Mouse (Mus musculus): ENCODE results near the gene Myrip. TPM values are rescaled to one million over a fixed set of nuclear protein-coding genes. Genes with fewer than 3 reads are reported as not detected.
A peak's percentile ranks its signal among the peaks of the same experiment; 100 is the strongest.

Gene Myrip
- polyA plus RNA-seq, 1 experiment from 2014 or later, result 0.07 TPM

DNA sequence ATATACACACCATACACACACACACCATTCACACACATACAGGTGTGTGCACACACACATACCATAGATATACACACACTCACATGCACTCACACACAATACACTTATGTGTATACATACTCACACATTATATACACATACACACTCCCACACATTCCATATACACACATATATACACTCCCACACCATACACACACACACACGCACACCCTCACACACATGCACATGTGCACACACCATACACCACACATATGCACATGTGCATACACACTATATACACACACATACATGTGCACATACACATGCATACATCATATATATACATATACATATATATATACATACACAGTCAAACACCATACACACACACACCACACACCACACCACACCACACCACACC, 169.1 kb downstream of the Myrip start:
- Histone ChIP-seq H3K36me3 (ENCODE audit: control insufficient read depth, insufficient read depth, low read length) (no peaks in the 10 kb centered on the region), H3K4me3 (ENCODE audit: low read depth, low read length) (no peak overlapping the region), H3K4me1 (ENCODE audit: control insufficient read depth, insufficient read depth, low read length) (no peaks in the 10 kb centered on the region), H3K9ac (ENCODE audit: low read length) (no peak overlapping the region), H3K27me3 (ENCODE audit: control insufficient read depth, insufficient read depth, low read length) (no peaks in the 10 kb centered on the region), H3K9me3 (ENCODE audit: control insufficient read depth, low read length) (no peaks in the 10 kb centered on the region), H3K27ac (replicated peaks; ENCODE audit: low read depth, low read length) (no peak overlapping the region), H3K4me2 (ENCODE audit: low read depth, severe bottlenecking) (no peak overlapping the region)
- WGBS, result 88% methylated on average over 1 of the region's 1 CpGs
- no peak for DNase-seq (ENCODE audit: low spot score)
- ATAC-seq (ENCODE audit: insufficient number of reproducible peaks, low FRiP score, low TSS enrichment, low read depth), result no peak

DNA sequence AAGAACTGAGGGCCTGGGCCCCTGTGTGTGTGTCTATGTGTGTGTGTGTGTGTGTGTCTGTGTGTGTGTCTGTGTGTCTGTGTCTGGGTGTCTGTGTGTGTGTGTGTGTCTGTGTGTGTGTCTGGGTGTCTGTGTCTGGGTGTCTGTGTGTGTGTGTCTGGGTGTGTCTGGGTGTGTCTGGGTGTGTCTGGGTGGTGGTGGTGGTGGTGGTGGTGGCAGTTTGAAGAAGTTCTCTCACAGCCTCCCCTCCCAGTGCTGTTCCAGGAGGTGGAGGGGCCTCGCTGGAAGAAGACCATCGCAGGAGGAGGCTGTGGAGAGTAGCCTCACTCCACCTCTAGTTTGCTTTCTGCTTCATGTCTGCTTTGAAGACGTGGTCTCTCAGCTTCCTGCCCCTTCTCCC, 180.3 kb downstream of the Myrip start:
- Histone ChIP-seq H3K9ac (ENCODE audit: low read length) (no peak overlapping the region), H3K4me1 (ENCODE audit: control insufficient read depth, insufficient read depth, low read length) (0 out of 2 replicates have a peak, but pooled peaks cover 7% of the 10 kb centered on the region), H3K4me3 (ENCODE audit: low read depth, low read length) (no peak overlapping the region), H3K9me3 (ENCODE audit: control insufficient read depth, low read length) (no peaks in the 10 kb centered on the region), H3K27ac (replicated peaks; ENCODE audit: low read depth, low read length) (no peak overlapping the region), H3K36me3 (ENCODE audit: control insufficient read depth, insufficient read depth, low read length) (no peaks in the 10 kb centered on the region), H3K4me2 (ENCODE audit: low read depth, severe bottlenecking) (no peak overlapping the region), H3K27me3 (ENCODE audit: control insufficient read depth, insufficient read depth, low read length) (no peaks in the 10 kb centered on the region)
- ATAC-seq (ENCODE audit: insufficient number of reproducible peaks, low FRiP score, low TSS enrichment, low read depth), result no peak
- 78% methylated on average over 3 of the region's 3 CpGs for WGBS
- no peak for DNase-seq (ENCODE audit: low spot score)

DNA sequence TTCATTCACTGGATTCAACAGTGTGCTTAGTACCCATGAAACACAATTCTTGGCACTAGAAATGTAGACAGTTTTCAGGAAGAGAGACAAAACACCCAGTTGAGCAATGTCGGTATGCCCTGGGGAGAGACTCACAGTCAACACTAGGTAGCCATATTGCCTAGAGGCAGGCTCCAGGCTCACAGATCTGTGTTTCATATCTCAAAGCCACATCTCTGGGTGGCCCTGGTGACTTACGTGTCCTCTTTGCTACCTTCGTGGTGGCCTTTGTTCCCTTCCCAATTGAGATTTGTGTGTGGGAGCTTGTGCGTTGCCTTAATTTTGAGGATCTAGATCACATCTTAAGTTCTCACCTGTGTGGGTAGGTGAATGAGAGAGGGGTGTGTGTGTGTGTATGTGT, 181.1 kb downstream of the Myrip start:
- no peak for DNase-seq (ENCODE audit: low spot score)
- no peak for ATAC-seq (ENCODE audit: insufficient number of reproducible peaks, low FRiP score, low TSS enrichment, low read depth)
- no peak overlapping the region for H3K4me3 ChIP-seq (ENCODE audit: low read depth, low read length)
- WGBS, result 94% methylated on average over 4 of the region's 4 CpGs
- no peaks in the 10 kb centered on the region for H3K9me3 ChIP-seq (ENCODE audit: control insufficient read depth, low read length)
- no peak overlapping the region for H3K9ac ChIP-seq (ENCODE audit: low read length)
- no peak overlapping the region for H3K4me2 ChIP-seq (ENCODE audit: low read depth, severe bottlenecking)
- H3K27ac ChIP-seq (replicated peaks; ENCODE audit: low read depth, low read length), result no peak overlapping the region
- H3K4me1 ChIP-seq (ENCODE audit: control insufficient read depth, insufficient read depth, low read length), result 0 out of 2 replicates have a peak, but pooled peaks cover 7% of the 10 kb centered on the region
- no peaks in the 10 kb centered on the region for H3K27me3 ChIP-seq (ENCODE audit: control insufficient read depth, insufficient read depth, low read length)
- no peaks in the 10 kb centered on the region for H3K36me3 ChIP-seq (ENCODE audit: control insufficient read depth, insufficient read depth, low read length)

DNA sequence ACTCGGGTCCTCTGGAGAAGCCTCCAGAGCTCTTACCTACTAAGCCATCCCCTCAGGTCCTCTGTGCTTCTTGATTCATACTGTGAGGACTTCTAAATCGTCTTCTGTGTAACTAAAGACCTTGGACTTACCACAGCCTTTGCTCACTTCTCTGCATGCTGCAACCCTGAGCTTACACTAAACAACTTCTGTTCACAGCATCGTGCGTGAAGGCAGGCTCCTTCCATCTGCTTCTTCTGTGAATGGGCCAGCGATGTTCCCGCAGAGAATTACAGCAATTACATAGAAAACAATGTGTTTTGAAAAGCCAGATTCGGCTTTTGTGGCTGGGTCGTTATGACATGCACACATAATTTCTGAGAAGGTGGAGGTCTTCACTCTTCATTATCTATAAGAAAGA, 181.8 kb downstream of the Myrip start:
- H3K4me2 ChIP-seq (ENCODE audit: low read depth, severe bottlenecking), result no peak overlapping the region
- H3K36me3 ChIP-seq (ENCODE audit: control insufficient read depth, insufficient read depth, low read length), result no peaks in the 10 kb centered on the region
- H3K27me3 ChIP-seq (ENCODE audit: control insufficient read depth, insufficient read depth, low read length), result no peaks in the 10 kb centered on the region
- H3K4me1 ChIP-seq (ENCODE audit: control insufficient read depth, insufficient read depth, low read length), result 0 out of 2 replicates have a peak, but pooled peaks cover 3% of the 10 kb centered on the region
- no peak overlapping the region for H3K4me3 ChIP-seq (ENCODE audit: low read depth, low read length)
- no peaks in the 10 kb centered on the region for H3K9me3 ChIP-seq (ENCODE audit: control insufficient read depth, low read length)
- no peak overlapping the region for H3K27ac ChIP-seq (replicated peaks; ENCODE audit: low read depth, low read length)
- no peak overlapping the region for H3K9ac ChIP-seq (ENCODE audit: low read length)
- DNase-seq (ENCODE audit: low spot score) (no peak), ATAC-seq (ENCODE audit: insufficient number of reproducible peaks, low FRiP score, low TSS enrichment, low read depth) (no peak)
- 86% methylated on average over 8 of the region's 8 CpGs for WGBS

DNA sequence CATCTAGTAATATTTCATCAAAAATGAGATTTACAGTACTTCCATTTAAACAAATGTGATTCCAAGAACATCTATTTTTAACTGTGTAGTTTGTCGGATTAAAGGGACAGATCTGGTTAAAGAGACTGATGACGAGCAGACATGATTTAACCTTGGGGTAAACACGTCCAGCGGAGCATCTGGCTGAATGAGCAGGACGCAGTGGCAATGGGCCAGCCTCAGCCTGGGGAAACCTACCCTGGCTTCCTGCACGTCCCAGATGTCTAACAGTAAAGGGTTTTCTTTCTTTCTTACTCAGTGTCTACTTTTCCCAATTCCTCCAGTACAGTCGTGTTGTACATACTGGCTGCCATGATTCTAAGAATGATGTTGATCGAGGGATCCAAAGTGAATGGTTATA, 185.8 kb downstream of the Myrip start:
- Histone ChIP-seq H3K9me3 (ENCODE audit: control insufficient read depth, low read length) (no peaks in the 10 kb centered on the region), H3K27me3 (ENCODE audit: control insufficient read depth, insufficient read depth, low read length) (no peaks in the 10 kb centered on the region), H3K36me3 (ENCODE audit: control insufficient read depth, insufficient read depth, low read length) (no peaks in the 10 kb centered on the region), H3K9ac (ENCODE audit: low read length) (no peak overlapping the region), H3K4me1 (ENCODE audit: control insufficient read depth, insufficient read depth, low read length) (no peaks in the 10 kb centered on the region), H3K27ac (replicated peaks; ENCODE audit: low read depth, low read length) (no peak overlapping the region), H3K4me2 (ENCODE audit: low read depth, severe bottlenecking) (no peak overlapping the region), H3K4me3 (ENCODE audit: low read depth, low read length) (no peak overlapping the region)
- 84% methylated on average over 8 of the region's 8 CpGs for WGBS
- DNase-seq (ENCODE audit: low spot score) (no peak), ATAC-seq (ENCODE audit: insufficient number of reproducible peaks, low FRiP score, low TSS enrichment, low read depth) (no peak)

DNA sequence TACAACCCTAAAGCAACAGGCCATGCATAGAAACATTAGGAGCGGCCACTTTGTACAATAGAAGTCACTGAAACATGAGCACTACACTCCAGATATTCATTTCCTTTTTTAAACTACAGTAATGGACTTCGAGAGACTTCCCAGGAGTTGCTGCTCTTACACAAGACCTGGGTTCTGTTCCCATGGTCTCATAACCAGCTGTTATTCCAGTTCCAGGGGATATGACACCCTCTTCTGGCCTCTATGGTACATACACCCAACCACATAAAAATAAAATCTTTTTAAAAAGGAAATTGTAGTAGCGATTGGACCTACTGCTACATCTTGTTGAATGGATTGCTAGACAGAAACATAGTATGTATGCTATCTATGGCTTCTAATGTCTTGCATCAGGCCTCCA, 190.2 kb downstream of the Myrip start:
- no peak for ATAC-seq (ENCODE audit: insufficient number of reproducible peaks, low FRiP score, low TSS enrichment, low read depth)
- Histone ChIP-seq H3K4me2 (ENCODE audit: low read depth, severe bottlenecking) (peak overlapping the region; percentile 77), H3K27ac (replicated peaks; ENCODE audit: low read depth, low read length) (no peak overlapping the region), H3K4me3 (ENCODE audit: low read depth, low read length) (peak overlapping the region; percentile 84; the same call in 1 of the 2 replicates), H3K9ac (ENCODE audit: low read length) (no peak overlapping the region; the same call in 1 of the 2 replicates), H3K4me1 (ENCODE audit: control insufficient read depth, insufficient read depth, low read length) (no peaks in the 10 kb centered on the region), H3K9me3 (ENCODE audit: control insufficient read depth, low read length) (no peaks in the 10 kb centered on the region), H3K27me3 (ENCODE audit: control insufficient read depth, insufficient read depth, low read length) (no peaks in the 10 kb centered on the region), H3K36me3 (ENCODE audit: control insufficient read depth, insufficient read depth, low read length) (peaks cover 13% of the 10 kb centered on the region)
- no peak for DNase-seq (ENCODE audit: low spot score)
- WGBS, result 88% methylated on average over 3 of the region's 3 CpGs

DNA sequence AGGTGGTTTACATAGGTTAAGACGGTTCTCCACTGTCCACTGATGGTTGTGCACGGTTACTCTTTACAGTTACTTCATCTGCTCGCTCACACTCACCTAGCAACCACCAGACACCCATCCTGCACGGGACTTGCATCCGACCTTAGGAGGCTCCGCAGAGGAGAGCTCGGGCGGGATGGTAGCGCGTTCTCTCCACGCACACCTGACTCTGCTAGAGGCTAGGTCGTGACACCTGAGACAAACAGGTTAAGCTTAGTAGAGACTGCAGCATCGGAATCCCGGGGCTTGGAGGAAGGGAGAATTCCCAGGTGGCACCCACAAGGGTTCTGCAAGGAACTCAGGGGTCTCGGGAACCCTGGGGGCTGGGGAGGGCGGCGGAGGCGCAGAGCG, 190.7 kb downstream of the Myrip start, which contains the start of gene Eif1b:
Eif1b (plus strand) TSS at position 223 of the 390 bp plus-strand sequence.
- ATAC-seq (ENCODE audit: insufficient number of reproducible peaks, low FRiP score, low TSS enrichment, low read depth), result peak; percentile 22; the same call in 1 of the 2 replicates
- H3K9ac ChIP-seq (ENCODE audit: low read length), result peak within 1 kb of the TSS; percentile 99
- H3K4me1 ChIP-seq (ENCODE audit: control insufficient read depth, insufficient read depth, low read length), result no peaks in the 10 kb centered on the region
- no peak for DNase-seq (ENCODE audit: low spot score)
- H3K4me2 ChIP-seq (ENCODE audit: low read depth, severe bottlenecking), result peak within 1 kb of the TSS; percentile 77
- H3K27me3 ChIP-seq (ENCODE audit: control insufficient read depth, insufficient read depth, low read length), result no peaks in the 10 kb centered on the region
- peak within 1 kb of the TSS; percentile 80 for H3K27ac ChIP-seq (replicated peaks; ENCODE audit: low read depth, low read length)
- H3K4me3 ChIP-seq (ENCODE audit: low read depth, low read length), result peak within 1 kb of the TSS; percentile 84
- no peaks in the 10 kb centered on the region for H3K9me3 ChIP-seq (ENCODE audit: control insufficient read depth, low read length)
- 2% methylated on average over 19 of the region's 19 CpGs for WGBS
- peaks cover 13% of the 10 kb centered on the region for H3K36me3 ChIP-seq (ENCODE audit: control insufficient read depth, insufficient read depth, low read length)

DNA sequence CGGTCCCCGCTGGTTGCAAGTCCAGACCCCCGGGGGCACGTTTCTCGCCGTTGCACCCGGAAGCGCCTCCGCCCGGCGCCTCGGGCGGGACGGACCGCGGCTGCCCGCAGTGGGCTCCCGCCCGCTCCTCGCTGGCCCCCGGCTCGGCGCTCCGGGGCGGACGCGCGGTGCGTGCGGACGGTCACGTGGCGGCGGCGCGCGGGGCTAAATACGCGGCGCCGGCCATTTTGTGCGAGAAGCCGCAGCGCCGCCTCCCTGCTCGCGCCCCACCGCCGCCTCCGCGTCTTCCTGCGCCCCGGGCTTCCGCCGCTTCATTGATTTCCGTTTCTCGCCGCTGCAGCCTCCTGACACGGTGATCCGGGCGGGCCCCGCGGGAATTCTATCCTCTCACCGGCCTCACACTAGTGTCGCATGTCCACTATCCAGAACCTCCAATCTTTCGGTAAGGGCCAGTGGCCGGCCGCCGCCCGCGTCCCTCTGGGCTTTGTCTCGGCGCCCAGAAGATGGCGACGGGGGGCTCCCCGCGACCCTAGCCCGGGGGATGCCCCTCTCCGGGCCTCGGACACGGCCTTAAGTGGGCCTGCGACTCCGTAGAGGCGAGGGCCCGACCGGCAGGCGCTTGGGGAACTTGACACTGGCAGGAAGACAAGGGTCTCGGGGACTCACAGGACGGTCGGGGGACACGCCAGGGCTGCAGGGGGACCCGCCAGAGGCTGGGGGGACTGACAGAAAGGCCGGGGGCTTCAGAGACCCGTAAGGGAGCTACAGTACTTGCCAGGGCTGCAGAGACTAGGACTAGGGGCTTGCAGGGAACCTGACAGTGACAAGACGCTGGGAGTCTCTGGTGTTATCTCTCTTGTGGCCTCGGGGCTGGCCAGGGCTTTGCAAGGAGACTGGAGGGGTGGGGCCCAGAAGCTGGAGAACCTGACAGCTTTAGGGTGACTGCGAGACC, 191.4 kb downstream of the Myrip start:
- H3K36me3 ChIP-seq (ENCODE audit: control insufficient read depth, insufficient read depth, low read length), result peaks cover 13% of the 10 kb centered on the region
- ATAC-seq (ENCODE audit: insufficient number of reproducible peaks, low FRiP score, low TSS enrichment, low read depth) (peak; percentile 76), DNase-seq (ENCODE audit: low spot score) (peak; percentile 82)
- H3K4me3 ChIP-seq (ENCODE audit: low read depth, low read length), result peak overlapping the region; percentile 84
- H3K27me3 ChIP-seq (ENCODE audit: control insufficient read depth, insufficient read depth, low read length), result no peaks in the 10 kb centered on the region
- H3K27ac ChIP-seq (replicated peaks; ENCODE audit: low read depth, low read length), result peak overlapping the region; percentile 80
- H3K4me2 ChIP-seq (ENCODE audit: low read depth, severe bottlenecking), result peak overlapping the region; percentile 77
- H3K9me3 ChIP-seq (ENCODE audit: control insufficient read depth, low read length), result no peaks in the 10 kb centered on the region
- H3K9ac ChIP-seq (ENCODE audit: low read length), result peak overlapping the region; percentile 99
- H3K4me1 ChIP-seq (ENCODE audit: control insufficient read depth, insufficient read depth, low read length), result no peaks in the 10 kb centered on the region
- under 1% methylated on average over 97 of the region's 97 CpGs for WGBS

All from limb, embryonic 11.5 days (tissue).